Mouse (Mus musculus): ENCODE data around the gene Slx1b. TPM values are rescaled to one million over a fixed set of nuclear protein-coding genes. Genes with fewer than 3 reads are reported as not detected.

The Slx1b gene
- polyA plus RNA-seq, 1 experiment from 2014 or later: 7.1 TPM

DNA sequence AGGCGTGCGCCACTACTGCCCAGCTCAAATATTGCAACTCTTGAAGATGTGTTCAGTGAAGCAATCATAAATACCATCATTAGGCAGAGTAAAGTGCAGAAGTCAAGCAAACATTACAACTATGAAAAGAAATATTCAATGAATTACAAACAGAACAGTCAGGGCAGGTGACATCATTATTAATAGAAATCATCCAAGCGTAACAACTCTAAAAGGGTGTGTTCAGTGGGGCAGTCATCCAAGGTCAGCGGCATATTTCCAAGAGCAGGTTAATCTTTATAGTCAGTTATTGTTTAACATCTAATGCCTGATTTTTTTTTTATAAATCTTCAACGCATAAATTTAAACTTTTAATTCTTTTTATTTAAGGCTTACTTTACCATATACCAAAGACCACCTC is 14.4 kb downstream of the Slx1b start:
- H3K9me3 ChIP-seq (replicated peaks; ENCODE audit: low read length): no peaks in the 10 kb centered on the region
- 0 out of 2 replicates have a peak, but pooled peaks cover 3% of the 10 kb centered on the region for H3K4me1 ChIP-seq (replicated peaks; ENCODE audit: insufficient read depth, low read length)
- H3K27ac ChIP-seq: no peak overlapping the region
- ATAC-seq (replicated peaks; ENCODE audit: low FRiP score, low read depth): peak; percentile 71
- no peaks in the 10 kb centered on the region for H3K36me3 ChIP-seq (ENCODE audit: insufficient read depth, low read length)
- TF ChIP-seq CTCF (IDR thresholded peaks at IDR 0.05; ENCODE audit: low read depth): no peak
- no peak overlapping the region for H3K9ac ChIP-seq (ENCODE audit: low read depth, low read length)
- no peaks in the 10 kb centered on the region for H3K27me3 ChIP-seq (ENCODE audit: insufficient read depth, low read length)
- WGBS: 84% methylated on average over 5 of the region's 5 CpGs
- H3K4me2 ChIP-seq (ENCODE audit: low read length): no peak overlapping the region
- H3K4me3 ChIP-seq (replicated peaks; ENCODE audit: low read depth, low read length): no peak overlapping the region
- peak; percentile 41 for DNase-seq (ENCODE audit: low spot score)

GRCm38 (mm10) chr7:126679683-126680082 is 15.9 kb downstream of the Slx1b start:
- Histone ChIP-seq H3K4me2 (ENCODE audit: low read length) (no peak overlapping the region), H3K36me3 (ENCODE audit: insufficient read depth, low read length) (no peaks in the 10 kb centered on the region), H3K27ac (no peak overlapping the region), H3K4me1 (replicated peaks; ENCODE audit: insufficient read depth, low read length) (0 out of 2 replicates have a peak, but pooled peaks cover 3% of the 10 kb centered on the region), H3K9ac (ENCODE audit: low read depth, low read length) (no peak overlapping the region), H3K9me3 (replicated peaks; ENCODE audit: low read length) (no peaks in the 10 kb centered on the region), H3K27me3 (ENCODE audit: insufficient read depth, low read length) (no peaks in the 10 kb centered on the region), H3K4me3 (replicated peaks; ENCODE audit: low read depth, low read length) (no peak overlapping the region)
- no peak for TF ChIP-seq CTCF (IDR thresholded peaks at IDR 0.05; ENCODE audit: low read depth)
- ATAC-seq (replicated peaks; ENCODE audit: low FRiP score, low read depth) (no peak), DNase-seq (ENCODE audit: low spot score) (no peak)
- WGBS: 87% methylated on average over 5 of the region's 5 CpGs

- no peak for ATAC-seq (replicated peaks; ENCODE audit: low FRiP score, low read depth)
- no peak for TF ChIP-seq CTCF (IDR thresholded peaks at IDR 0.05; ENCODE audit: low read depth)
- Histone ChIP-seq H3K4me1 (replicated peaks; ENCODE audit: insufficient read depth, low read length) (0 out of 2 replicates have a peak, but pooled peaks cover 3% of the 10 kb centered on the region), H3K9me3 (replicated peaks; ENCODE audit: low read length) (no peaks in the 10 kb centered on the region), H3K27ac (no peak overlapping the region), H3K4me2 (ENCODE audit: low read length) (no peak overlapping the region), H3K9ac (ENCODE audit: low read depth, low read length) (no peak overlapping the region), H3K4me3 (replicated peaks; ENCODE audit: low read depth, low read length) (no peak overlapping the region), H3K36me3 (ENCODE audit: insufficient read depth, low read length) (no peaks in the 10 kb centered on the region), H3K27me3 (ENCODE audit: insufficient read depth, low read length) (no peaks in the 10 kb centered on the region)
- 62% methylated on average over 8 of the region's 8 CpGs for WGBS
- peak; percentile 39 for DNase-seq (ENCODE audit: low spot score)
Measured at GRCm38 (mm10) chr7:126678545-126679341, 16.8 kb downstream of the Slx1b start.

DNA sequence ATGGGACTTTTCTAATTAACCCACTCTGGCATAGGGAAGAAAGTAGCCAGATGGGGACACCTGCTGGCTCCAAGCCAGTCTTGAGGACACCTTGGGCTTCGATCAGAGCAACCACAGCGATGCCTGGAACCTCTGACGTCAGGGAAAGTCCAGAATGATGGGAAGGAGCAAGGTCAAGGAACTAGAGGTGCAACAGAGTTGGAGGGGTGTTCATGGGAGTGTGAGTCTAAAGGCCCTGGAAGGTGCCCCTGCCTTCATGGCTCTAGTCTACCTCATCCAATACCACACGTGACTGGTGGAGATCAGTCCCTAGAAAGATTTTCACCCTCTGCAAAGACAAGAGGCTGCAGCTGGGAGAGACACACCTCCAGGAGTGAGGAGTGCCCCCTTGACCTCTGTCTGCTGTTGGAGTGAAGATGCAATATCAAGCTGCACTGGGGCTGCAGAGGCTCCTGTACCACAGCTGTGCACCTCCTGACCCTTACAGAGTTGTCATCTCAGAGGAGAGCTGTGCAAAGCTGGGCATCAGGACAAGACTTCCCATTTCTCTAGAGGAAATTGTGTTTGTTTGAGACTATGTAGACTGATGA is 18.9 kb downstream of the Slx1b start:
- H3K4me1 ChIP-seq (replicated peaks; ENCODE audit: insufficient read depth, low read length): 0 out of 2 replicates have a peak, but pooled peaks cover 3% of the 10 kb centered on the region
- H3K9me3 ChIP-seq (replicated peaks; ENCODE audit: low read length): no peaks in the 10 kb centered on the region
- H3K27me3 ChIP-seq (ENCODE audit: insufficient read depth, low read length): no peaks in the 10 kb centered on the region
- no peak for TF ChIP-seq CTCF (IDR thresholded peaks at IDR 0.05; ENCODE audit: low read depth)
- no peak for ATAC-seq (replicated peaks; ENCODE audit: low FRiP score, low read depth)
- H3K36me3 ChIP-seq (ENCODE audit: insufficient read depth, low read length): peaks cover 9% of the 10 kb centered on the region; the same call in 1 of the 2 replicates
- WGBS: 70% methylated on average over 4 of the region's 4 CpGs
- DNase-seq (ENCODE audit: low spot score): no peak
- no peak overlapping the region for H3K4me2 ChIP-seq (ENCODE audit: low read length)
- no peak overlapping the region for H3K9ac ChIP-seq (ENCODE audit: low read depth, low read length)
- H3K27ac ChIP-seq: peak overlapping the region; percentile 81; the same call in 1 of the 2 replicates
- H3K4me3 ChIP-seq (replicated peaks; ENCODE audit: low read depth, low read length): no peak overlapping the region

- peak; percentile 74 for DNase-seq (ENCODE audit: low spot score)
Measured at GRCm38 (mm10) chr7:126676207-126676606, 19.4 kb downstream of the Slx1b start, which contains the start of gene Sult1a1. TSS of gene Sult1a1 (minus strand) at chr7:126676432.

DNA sequence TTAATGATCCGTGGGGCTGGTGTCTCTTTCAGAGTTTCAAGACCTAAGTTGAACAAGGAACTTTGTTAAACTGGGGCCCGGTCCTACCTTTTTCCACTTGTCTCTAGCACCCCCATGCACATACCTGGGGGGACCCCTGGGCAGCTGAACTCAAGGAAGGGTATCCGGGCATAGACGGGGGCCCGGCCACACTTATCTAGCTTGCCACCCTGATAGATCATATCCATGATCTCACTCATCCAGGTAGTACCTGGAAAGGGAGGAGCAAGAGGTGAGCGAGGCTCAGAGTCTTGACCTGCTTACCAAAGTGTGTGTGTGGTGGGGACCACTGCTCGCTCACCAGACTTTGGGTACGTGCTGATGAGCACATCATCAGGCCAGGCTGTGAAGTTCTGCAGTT is 20.5 kb downstream of the Slx1b start:
- Histone ChIP-seq H3K9ac (ENCODE audit: low read depth, low read length) (no peak overlapping the region), H3K4me1 (replicated peaks; ENCODE audit: insufficient read depth, low read length) (0 out of 2 replicates have a peak, but pooled peaks cover 3% of the 10 kb centered on the region), H3K9me3 (replicated peaks; ENCODE audit: low read length) (no peaks in the 10 kb centered on the region), H3K4me2 (ENCODE audit: low read length) (no peak overlapping the region), H3K36me3 (ENCODE audit: insufficient read depth, low read length) (peaks cover 13% of the 10 kb centered on the region), H3K27ac (no peak overlapping the region), H3K4me3 (replicated peaks; ENCODE audit: low read depth, low read length) (no peak overlapping the region), H3K27me3 (ENCODE audit: insufficient read depth, low read length) (no peaks in the 10 kb centered on the region)
- DNase-seq (ENCODE audit: low spot score) (no peak), ATAC-seq (replicated peaks; ENCODE audit: low FRiP score, low read depth) (no peak)
- no peak for TF ChIP-seq CTCF (IDR thresholded peaks at IDR 0.05; ENCODE audit: low read depth)
- 93% methylated on average over 8 of the region's 8 CpGs for WGBS

More at GRCm38 (mm10) chr7:126676207-126676606, 19.4 kb downstream of the Slx1b start, which contains the start of gene Sult1a1:
- no peak for TF ChIP-seq CTCF (IDR thresholded peaks at IDR 0.05; ENCODE audit: low read depth)
- Histone ChIP-seq H3K4me1 (replicated peaks; ENCODE audit: insufficient read depth, low read length) (0 out of 2 replicates have a peak, but pooled peaks cover 3% of the 10 kb centered on the region), H3K27ac (peak within 1 kb of the TSS; percentile 81), H3K36me3 (ENCODE audit: insufficient read depth, low read length) (peaks cover 10% of the 10 kb centered on the region), H3K9me3 (replicated peaks; ENCODE audit: low read length) (no peaks in the 10 kb centered on the region), H3K4me2 (ENCODE audit: low read length) (peak within 1 kb of the TSS; percentile 38), H3K27me3 (ENCODE audit: insufficient read depth, low read length) (no peaks in the 10 kb centered on the region), H3K9ac (ENCODE audit: low read depth, low read length) (no peak within 1 kb of the TSS), H3K4me3 (replicated peaks; ENCODE audit: low read depth, low read length) (peak within 1 kb of the TSS; percentile 9; the same call in 1 of the 2 replicates)
- no peak for ATAC-seq (replicated peaks; ENCODE audit: low FRiP score, low read depth)
- 48% methylated on average over 1 of the region's 1 CpGs for WGBS
